ENCODE assay signal across 23 mouse cellular contexts in genomic region chr9:86843747-86844353, GRCm38 (mm10). TPM values are rescaled to one million over a fixed set of nuclear protein-coding genes. Genes with fewer than 3 reads are reported as not detected.
DNase-seq lines count a peak whose midpoint lies in the region; ATAC-seq and TF ChIP-seq lines count a peak whose summit lies in the region.
"Had no signal": no experiment of that assay in that cellular context is flagged by ENCODE, and none has a peak within 500 bp of the region (broad histone marks: within the 10 kb centered on the region; RNA-seq: fewer than 3 reads in every experiment).

No protein-coding gene starts in this region.

- no peaks in the 10 kb centered on the region for H3K4me1 ChIP-seq in intestine, postnatal 0 days (replicated peaks; ENCODE audit: control insufficient read depth, insufficient read depth, low read length)
- no peaks in the 10 kb centered on the region for H3K4me1 ChIP-seq in intestine, embryonic 16.5 days (ENCODE audit: control insufficient read depth, insufficient read depth, low read length)
- H3K4me1 ChIP-seq in midbrain, embryonic 13.5 days (replicated peaks), result no peaks in the 10 kb centered on the region
- no peaks in the 10 kb centered on the region for H3K4me1 ChIP-seq in midbrain, embryonic 11.5 days (ENCODE audit: control insufficient read depth, insufficient read depth, low read length)
- H3K4me1 ChIP-seq in neural tube, embryonic 14.5 days (ENCODE audit: control insufficient read depth, insufficient read depth, low read length), result no peaks in the 10 kb centered on the region
- H3K4me1 ChIP-seq: limb, embryonic 10.5 days; liver, embryonic 15.5 days had no signal

- peak; percentile 66; the same call in 1 of the 2 replicates for ATAC-seq in intestine, postnatal 0 days
- ATAC-seq in intestine, embryonic 16.5 days, result no peak
- ATAC-seq in midbrain, embryonic 13.5 days, result 0 out of 2 replicates have a peak, but pooled peaks have one; percentile 45
- no peak for ATAC-seq in midbrain, embryonic 11.5 days (ENCODE audit: low FRiP score)
- peak; percentile 61; the same call in 1 of the 2 replicates for ATAC-seq in neural tube, embryonic 14.5 days (ENCODE audit: low read depth)
- ATAC-seq: inflammation-experienced regulatory T-cells, adult 6 months; Patski had no signal

- no peak for TF ChIP-seq CTCF in intestine, postnatal 0 days (IDR thresholded peaks at IDR 0.05; ENCODE audit: low read depth)

- H3K4me2 ChIP-seq in intestine, postnatal 0 days (replicated peaks; ENCODE audit: low read depth), result no peak overlapping the region
- H3K4me2 ChIP-seq in intestine, embryonic 16.5 days (ENCODE audit: low read depth, low read length), result no peak overlapping the region
- no peak overlapping the region for H3K4me2 ChIP-seq in midbrain, embryonic 13.5 days (replicated peaks)
- H3K4me2 ChIP-seq in midbrain, embryonic 11.5 days, result no peak overlapping the region
- no peak overlapping the region for H3K4me2 ChIP-seq in neural tube, embryonic 14.5 days (ENCODE audit: low read depth, low read length)
- H3K4me2 ChIP-seq: heart, embryonic 13.5 days; liver, embryonic 15.5 days had no signal

- no peaks in the 10 kb centered on the region for H3K36me3 ChIP-seq in intestine, postnatal 0 days (ENCODE audit: control insufficient read depth, insufficient read depth)
- H3K36me3 ChIP-seq in intestine, embryonic 16.5 days (ENCODE audit: control insufficient read depth, insufficient read depth, low read length), result no peaks in the 10 kb centered on the region
- H3K36me3 ChIP-seq in midbrain, embryonic 13.5 days, result no peaks in the 10 kb centered on the region
- H3K36me3 ChIP-seq in midbrain, embryonic 11.5 days (ENCODE audit: control insufficient read depth, insufficient read depth, low read length), result no peaks in the 10 kb centered on the region
- no peaks in the 10 kb centered on the region for H3K36me3 ChIP-seq in neural tube, embryonic 14.5 days (ENCODE audit: control insufficient read depth, insufficient read depth, low read length)
- H3K36me3 ChIP-seq: G1E; heart, embryonic 13.5 days; limb, embryonic 10.5 days; liver, embryonic 15.5 days had no signal

- peak; percentile 11 for DNase-seq in heart, adult 11 months
- no peak for DNase-seq in heart, adult 8-10 months (ENCODE audit: low spot score)
- no peak for DNase-seq in midbrain, embryonic 11.5 days (ENCODE audit: low spot score, missing footprints)
- DNase-seq: adrenal gland, postnatal 36 days; B cell, adult 2 months; cerebellum, adult 9-10 months; liver; retina, postnatal 1 day; right cerebral cortex, postnatal 25 days; spleen, adult 18-20 months had no signal

- no peaks in the 10 kb centered on the region for H3K9me3 ChIP-seq in intestine, postnatal 0 days (ENCODE audit: control insufficient read depth)
- H3K9me3 ChIP-seq in intestine, embryonic 16.5 days (ENCODE audit: control insufficient read depth, low read length), result no peaks in the 10 kb centered on the region
- no peaks in the 10 kb centered on the region for H3K9me3 ChIP-seq in midbrain, embryonic 13.5 days
- H3K9me3 ChIP-seq in midbrain, embryonic 11.5 days (ENCODE audit: control insufficient read depth, low read length), result no peaks in the 10 kb centered on the region
- no peaks in the 10 kb centered on the region for H3K9me3 ChIP-seq in neural tube, embryonic 14.5 days (ENCODE audit: control insufficient read depth, low read length)
- H3K9me3 ChIP-seq: G1E; heart, embryonic 13.5 days; limb, embryonic 10.5 days; liver, embryonic 15.5 days had no signal

- 62% methylated on average over 5 of the region's 5 CpGs for WGBS in intestine, postnatal 0 days
- WGBS in intestine, embryonic 16.5 days, result 62% methylated on average over 5 of the region's 5 CpGs
- 89% methylated on average over 5 of the region's 5 CpGs for WGBS in midbrain, embryonic 13.5 days
- WGBS in midbrain, embryonic 11.5 days, result 86% methylated on average over 5 of the region's 5 CpGs
- 89% methylated on average over 5 of the region's 5 CpGs for WGBS in neural tube, embryonic 14.5 days

- H3K9ac ChIP-seq in intestine, postnatal 0 days (ENCODE audit: low read depth, low read length), result no peak overlapping the region
- no peak overlapping the region for H3K9ac ChIP-seq in intestine, embryonic 16.5 days (ENCODE audit: low read depth, low read length)
- H3K9ac ChIP-seq in midbrain, embryonic 13.5 days (replicated peaks), result no peak overlapping the region
- H3K9ac ChIP-seq in midbrain, embryonic 11.5 days (ENCODE audit: low read length), result no peak overlapping the region
- H3K9ac ChIP-seq in neural tube, embryonic 14.5 days (replicated peaks; ENCODE audit: low read depth, low read length), result no peak overlapping the region
- H3K9ac ChIP-seq: heart, embryonic 13.5 days; liver, embryonic 15.5 days had no signal

- no peak overlapping the region for H3K4me3 ChIP-seq in intestine, postnatal 0 days (ENCODE audit: low read depth, low read length)
- H3K4me3 ChIP-seq in intestine, embryonic 16.5 days (ENCODE audit: low read length), result no peak overlapping the region
- H3K4me3 ChIP-seq in midbrain, embryonic 13.5 days (replicated peaks), result no peak overlapping the region
- no peak overlapping the region for H3K4me3 ChIP-seq in midbrain, embryonic 11.5 days (ENCODE audit: low read depth, low read length)
- no peak overlapping the region for H3K4me3 ChIP-seq in neural tube, embryonic 14.5 days (ENCODE audit: low read depth, low read length)
- H3K4me3 ChIP-seq: heart, embryonic 13.5 days; limb, embryonic 10.5 days; liver, embryonic 15.5 days had no signal

- H3K27me3 ChIP-seq in intestine, postnatal 0 days (replicated peaks; ENCODE audit: control insufficient read depth, insufficient read depth, low read length), result no peaks in the 10 kb centered on the region
- no peaks in the 10 kb centered on the region for H3K27me3 ChIP-seq in intestine, embryonic 16.5 days (replicated peaks; ENCODE audit: control insufficient read depth, insufficient read depth, low read length)
- no peaks in the 10 kb centered on the region for H3K27me3 ChIP-seq in midbrain, embryonic 13.5 days
- no peaks in the 10 kb centered on the region for H3K27me3 ChIP-seq in midbrain, embryonic 11.5 days (ENCODE audit: control insufficient read depth, insufficient read depth, low read length)
- H3K27me3 ChIP-seq in neural tube, embryonic 14.5 days (ENCODE audit: control insufficient read depth, insufficient read depth, low read length), result no peaks in the 10 kb centered on the region
- H3K27me3 ChIP-seq: CH12.LX; heart, embryonic 13.5 days; liver, embryonic 15.5 days had no signal

- H3K27ac ChIP-seq in intestine, postnatal 0 days (ENCODE audit: low read depth, low read length), result no peak overlapping the region
- H3K27ac ChIP-seq in intestine, embryonic 16.5 days (ENCODE audit: low read length), result no peak overlapping the region
- H3K27ac ChIP-seq in midbrain, embryonic 13.5 days, result no peak overlapping the region
- H3K27ac ChIP-seq in midbrain, embryonic 11.5 days (ENCODE audit: low read depth, low read length), result no peak overlapping the region
- no peak overlapping the region for H3K27ac ChIP-seq in neural tube, embryonic 14.5 days (ENCODE audit: low read depth, low read length)
- H3K27ac ChIP-seq: heart, embryonic 13.5 days; limb, embryonic 10.5 days; liver, embryonic 15.5 days; macrophage had no signal

RNA-seq across cellular contexts. Expression of gene Snap91, which starts 36.6 kb away (rescaled TPM):
- total RNA-seq in heart, adult 8-10 months (2022), result 1 to 10 TPM; 4.1 to 8.7 (median 6.3) TPM
- 3.7 and 4.0 TPM in 2 replicates for polyA plus RNA-seq in intestine, postnatal 0 days (2015; fragmentation: Nextera tagmentation; extraction: Ambion mirVana)
- 3.6 and 4.7 TPM in 2 replicates for polyA plus RNA-seq in intestine, embryonic 16.5 days (2015; fragmentation: Nextera tagmentation; extraction: Ambion mirVana)
- polyA plus RNA-seq in midbrain, embryonic 13.5 days (2015; fragmentation: Nextera tagmentation; extraction: Ambion mirVana), result 84.0 and 88.6 TPM in 2 replicates
- 12.2 and 13.1 TPM in 2 replicates for polyA plus RNA-seq in midbrain, embryonic 11.5 days (2014; fragmentation: Nextera tagmentation; extraction: Ambion mirVana)
- polyA plus RNA-seq in neural tube, embryonic 14.5 days (2014; fragmentation: Nextera tagmentation; extraction: Ambion mirVana), result 88.8 and 93.0 TPM in 2 replicates
- total RNA-seq: granulocyte monocyte progenitor cell, adult 5-6 weeks had no signal
- polyA plus RNA-seq: G1E, macrophage had no signal

Comparison
In these comparisons a context has a peak if more than half of its experiments do, and no peak if none do; other contexts are left out.
1. ATAC-seq: peak in intestine, postnatal 0 days (single experiment), midbrain, embryonic 13.5 days (single experiment) and neural tube, embryonic 14.5 days (single experiment); none in intestine, embryonic 16.5 days (single experiment) and midbrain, embryonic 11.5 days (single experiment).